Mouse (Mus musculus) lung, postnatal 0 days (tissue): ENCODE results near the gene Mob2.

Source experiments
- CTCF ChIP-seq: IDR thresholded peaks from 2 replicates; pipeline ENCODE4 v1.5.1; 2016; ENCODE audit warnings: antibody characterized with exemption, mild to moderate bottlenecking
- EP300 ChIP-seq: IDR thresholded peaks from 2 replicates; pipeline ENCODE4 v1.6.1; 2016; ENCODE audit warnings: antibody characterized with exemption, mild to moderate bottlenecking, control low read depth

DNA sequence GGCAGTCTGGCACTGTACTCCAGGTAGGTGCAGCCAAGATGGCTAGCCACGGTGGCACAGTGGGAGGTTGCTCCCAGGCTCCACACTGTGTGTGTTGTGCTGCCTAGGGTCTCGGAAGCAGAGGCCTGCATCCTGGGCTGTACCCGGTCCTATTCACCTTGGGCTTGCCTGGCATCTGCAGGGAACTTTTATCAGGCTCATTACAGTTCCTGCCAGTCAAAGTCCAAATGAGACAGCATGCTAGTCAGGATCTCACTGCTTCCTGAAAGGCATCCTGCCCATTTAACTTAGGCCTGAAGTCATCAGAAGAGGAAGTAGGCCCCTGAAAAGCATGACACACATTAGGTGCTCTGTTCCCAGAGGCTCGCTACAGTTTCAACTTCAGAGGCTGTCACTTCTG is 7.6 kb upstream of the Mob2 start:
- TF ChIP-seq CTCF, result no peak
- no peak for TF ChIP-seq EP300
